Mouse (Mus musculus): ENCODE results near the gene Cyp4a32. TPM values are rescaled to one million over a fixed set of nuclear protein-coding genes. Genes with fewer than 3 reads are reported as not detected.
"Not testable (repeated sequence)": the region's sequence is repeated elsewhere in the genome, so short reads cannot be mapped to it uniquely, and the experiment has no call there.

The Cyp4a32 gene
- not detected for total RNA-seq (2021)

GRCm38 (mm10) chr4:115600611-115601010 is at the start of gene Cyp4a32:
Gene Cyp4a32, plus strand, starts transcription at chr4:115600969.
- DNase-seq; intact Hi-C loops (cut with DNase I): not testable (repeated sequence)

- no peak for DNase-seq
- intact Hi-C loops (cut with DNase I): no loop called here
Measured at GRCm38 (mm10) chr4:115552726-115553125, 48.0 kb upstream of the Cyp4a32 start.

DNA sequence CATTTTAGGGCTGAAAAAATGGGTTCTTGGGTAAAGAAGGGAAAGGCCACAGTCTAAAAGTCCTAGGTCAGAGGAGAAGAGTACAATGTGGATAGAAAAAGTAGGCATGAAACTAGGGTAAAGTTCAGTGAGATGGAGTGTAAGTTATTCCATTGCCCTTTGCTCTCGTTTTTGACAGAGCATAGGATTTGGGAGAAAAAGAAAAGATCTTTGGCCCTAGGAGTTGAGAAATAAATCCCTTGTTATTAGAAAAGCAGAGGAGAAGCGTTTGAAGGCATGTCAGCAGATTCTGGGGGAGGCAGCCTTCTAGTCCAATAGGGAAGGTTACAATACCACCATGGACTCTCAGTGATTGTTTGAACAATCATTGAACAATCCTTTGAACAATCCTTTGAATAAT is 45.3 kb upstream of the Cyp4a32 start:
- intact Hi-C loops (cut with DNase I): no loop called here
- DNase-seq: no peak

DNA sequence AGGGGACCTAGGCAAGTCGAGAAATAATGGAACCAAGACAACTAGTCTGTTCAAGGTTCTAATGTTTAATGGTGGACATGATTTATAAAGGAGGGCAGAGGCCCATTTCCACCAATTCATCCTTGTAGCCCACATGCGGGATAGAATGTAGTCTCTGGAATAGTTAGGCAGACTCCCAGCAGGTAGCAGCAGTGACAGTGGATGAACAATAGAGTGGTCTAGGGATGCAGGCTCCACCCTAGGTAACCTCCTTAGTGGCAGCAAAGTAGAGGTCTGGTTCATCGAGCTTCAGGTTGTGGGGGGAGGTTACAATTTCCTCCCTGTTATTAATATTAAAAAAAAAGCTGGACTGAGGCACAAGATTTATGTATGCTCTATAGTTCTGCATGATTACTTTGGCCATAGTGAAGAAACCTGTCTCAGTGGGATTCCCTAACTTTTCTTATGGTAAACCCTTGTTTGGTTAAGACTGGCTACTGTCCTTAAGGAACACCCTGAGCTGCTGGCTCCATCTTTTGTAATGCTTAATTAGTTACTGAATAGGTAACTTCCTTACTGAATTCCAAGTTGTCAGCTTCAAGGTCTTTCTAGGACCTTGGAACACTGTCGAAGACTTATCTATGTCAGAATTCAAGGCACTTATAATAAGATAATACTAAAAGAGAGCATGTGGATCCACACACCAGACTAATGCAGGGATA is 42.8 kb upstream of the Cyp4a32 start:
- no peak for DNase-seq
- intact Hi-C loops (cut with DNase I): no loop called here

- intact Hi-C loops (cut with DNase I); DNase-seq: not testable (repeated sequence)
Measured at GRCm38 (mm10) chr4:115561236-115561635, 39.5 kb upstream of the Cyp4a32 start.

DNA sequence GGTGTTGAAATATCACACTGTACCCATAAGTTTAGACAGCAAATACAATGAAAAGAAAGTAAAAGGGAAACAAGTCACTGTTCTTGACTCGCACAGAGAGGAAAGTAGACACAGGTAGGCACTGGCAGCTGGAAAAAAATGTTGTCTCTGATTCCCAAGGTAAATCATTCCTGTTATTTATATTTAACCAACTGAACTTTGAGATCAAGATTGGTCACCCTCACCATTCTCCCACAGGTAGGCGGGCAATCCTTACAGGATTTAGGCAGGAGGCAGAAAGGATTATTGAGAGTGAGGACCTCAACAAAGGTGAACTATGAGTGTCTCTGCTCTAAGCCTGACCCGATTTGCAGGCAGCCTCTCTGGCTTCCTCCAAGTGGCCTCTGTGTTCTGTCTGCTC is 37.4 kb upstream of the Cyp4a32 start, which contains the start of gene Cyp4a31:
Cyp4a31 (plus strand) TSS at position 249 of the 400 bp plus-strand sequence.
- no peak for DNase-seq
- intact Hi-C loops (cut with DNase I): no loop called here

DNA sequence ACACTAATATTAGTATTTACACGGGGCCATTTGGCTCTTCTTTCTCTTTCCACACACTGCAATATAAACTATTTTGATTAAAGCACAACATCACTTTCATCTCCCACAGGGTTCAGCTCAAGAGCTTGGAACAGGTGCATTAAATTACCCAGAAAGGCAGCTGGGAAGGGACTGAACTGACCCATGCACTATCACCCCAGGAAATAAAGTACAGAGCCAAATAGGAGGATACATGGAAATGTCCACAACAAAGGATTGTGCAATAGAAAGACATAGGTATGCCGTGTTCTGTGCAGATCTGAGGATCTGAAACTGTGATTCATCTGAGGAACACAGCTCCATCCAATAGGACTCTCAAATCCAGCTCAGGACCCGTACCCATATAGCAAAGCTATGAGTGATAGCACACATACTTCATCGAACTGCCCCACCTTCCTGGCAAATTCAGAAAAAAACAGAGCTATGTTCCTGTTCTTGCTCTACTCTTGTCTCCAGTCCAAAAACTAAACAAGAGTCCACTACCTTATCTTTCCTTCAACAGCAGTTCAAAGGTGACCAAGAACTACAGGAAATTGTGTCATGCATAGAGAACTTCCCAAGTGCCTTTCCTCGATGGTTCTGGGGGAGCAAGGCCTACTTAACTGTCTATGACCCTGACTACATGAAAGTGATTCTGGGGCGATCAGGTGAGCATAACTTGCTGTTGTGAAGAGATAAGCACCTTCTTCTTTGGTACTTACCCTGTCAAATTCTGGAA is 36.1 kb upstream of the Cyp4a32 start:
- intact Hi-C loops (cut with DNase I); DNase-seq: not testable (repeated sequence)

GRCm38 (mm10) chr4:115575255-115575654 is 25.5 kb upstream of the Cyp4a32 start:
- intact Hi-C loops (cut with DNase I): no loop called here
- no peak for DNase-seq

GRCm38 (mm10) chr4:115575776-115576175 is 25.0 kb upstream of the Cyp4a32 start:
- DNase-seq: no peak
- intact Hi-C loops (cut with DNase I): no loop called here

- intact Hi-C loops (cut with DNase I): no loop called here
- no peak for DNase-seq
Measured at GRCm38 (mm10) chr4:115583036-115583435, 17.7 kb upstream of the Cyp4a32 start.

DNA sequence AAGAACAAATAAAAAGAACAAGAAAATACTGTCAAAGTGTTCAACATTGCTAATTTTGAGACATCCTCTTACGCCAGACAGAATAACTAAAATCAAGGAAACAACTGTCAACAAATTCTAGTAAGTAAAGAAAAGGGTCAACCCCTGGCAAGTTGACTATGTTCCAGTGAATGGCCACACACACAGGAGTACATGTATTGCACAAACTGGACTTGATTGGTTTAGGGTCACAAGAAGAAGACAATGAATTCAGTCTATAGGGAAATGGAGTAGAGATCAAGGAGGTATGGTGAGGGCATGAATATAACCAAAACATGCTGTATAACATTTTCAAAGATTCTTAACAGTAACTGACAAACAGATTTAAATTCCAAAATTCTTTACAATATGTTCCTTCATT is 4.4 kb upstream of the Cyp4a32 start:
- intact Hi-C loops (cut with DNase I): no loop called here
- no peak for DNase-seq

DNA sequence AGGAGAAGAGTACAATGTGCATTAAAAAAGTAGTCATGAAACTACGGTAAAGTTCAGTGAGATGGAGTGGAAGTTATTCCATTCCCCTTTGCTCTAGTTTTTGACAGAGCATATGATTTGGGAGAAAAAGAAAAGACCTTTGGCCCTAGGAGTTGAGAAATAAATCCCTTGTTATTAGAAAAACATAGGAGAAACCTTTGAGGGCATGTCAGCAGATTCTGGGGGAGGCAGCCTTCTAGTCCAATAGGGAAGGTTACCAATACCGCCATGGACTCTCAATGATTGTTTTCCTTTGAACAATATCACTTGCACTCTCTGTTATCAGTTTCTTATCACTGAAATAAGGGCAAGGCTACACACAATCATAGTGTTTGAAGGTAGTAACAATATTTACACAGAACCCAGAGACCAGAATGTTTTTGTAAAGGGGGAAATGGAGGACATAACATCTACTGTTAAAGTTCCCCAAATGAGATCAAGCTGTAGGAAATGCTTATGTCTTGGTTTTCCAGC is 3.9 kb upstream of the Cyp4a32 start:
- DNase-seq: no peak
- intact Hi-C loops (cut with DNase I): no loop called here

GRCm38 (mm10) chr4:115614005-115614404 is 13.2 kb downstream of the Cyp4a32 start:
- intact Hi-C loops (cut with DNase I): no loop called here
- DNase-seq: no peak

- DNase-seq; intact Hi-C loops (cut with DNase I): not testable (repeated sequence)
Measured at GRCm38 (mm10) chr4:115625560-115625959, 24.8 kb downstream of the Cyp4a32 start.

- intact Hi-C loops (cut with DNase I): no loop called here
- peak; percentile 20 to 33 for DNase-seq
Measured at GRCm38 (mm10) chr4:115642967-115643754, 42.4 kb downstream of the Cyp4a32 start.

- DNase-seq: peak; percentile 43 to 55
Measured at GRCm38 (mm10) chr4:115645371-115645770, 44.6 kb downstream of the Cyp4a32 start.

GRCm38 (mm10) chr4:115647580-115647979 is 46.8 kb downstream of the Cyp4a32 start, which contains the start of gene Cyp4b1:
Gene Cyp4b1, minus strand, starts transcription at chr4:115647723.
- intact Hi-C loops (cut with DNase I): loop anchor here (2.0 to 5.0 kb wide), 2 partner anchors 61 to 170 kb away; no protein-coding TSS in a partner anchor
- peak; percentile 73 to 79 for DNase-seq

More at GRCm38 (mm10) chr4:115645371-115645770, 44.6 kb downstream of the Cyp4a32 start:
- intact Hi-C loops (cut with DNase I): loop anchor here (5.0 kb wide), 1 partner anchor 168 kb away; no protein-coding TSS in a partner anchor

DNA sequence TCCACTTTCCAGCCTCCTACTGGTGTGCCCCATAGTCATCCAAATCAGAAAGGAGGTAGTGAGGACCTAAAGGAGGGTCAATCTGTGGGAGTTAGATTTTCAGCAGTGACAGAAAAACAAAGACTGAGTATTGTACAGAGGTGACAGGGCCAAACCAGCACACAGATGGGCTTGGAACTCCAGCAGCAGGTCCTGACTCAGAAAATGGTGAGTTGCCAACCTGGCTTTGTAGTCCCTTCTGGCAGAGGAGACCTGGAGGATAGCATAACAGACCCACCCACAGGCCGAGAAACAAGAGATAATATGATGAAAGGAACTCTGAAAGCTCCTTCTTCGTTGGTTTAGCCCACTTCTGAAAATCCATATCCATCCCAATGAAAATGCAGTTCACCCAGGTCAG is 48.0 kb downstream of the Cyp4a32 start:
- peak; percentile 32 to 37 for DNase-seq
- intact Hi-C loops (cut with DNase I): loop anchor here (5.0 kb wide), 1 partner anchor 171 kb away; no protein-coding TSS in a partner anchor

DNA sequence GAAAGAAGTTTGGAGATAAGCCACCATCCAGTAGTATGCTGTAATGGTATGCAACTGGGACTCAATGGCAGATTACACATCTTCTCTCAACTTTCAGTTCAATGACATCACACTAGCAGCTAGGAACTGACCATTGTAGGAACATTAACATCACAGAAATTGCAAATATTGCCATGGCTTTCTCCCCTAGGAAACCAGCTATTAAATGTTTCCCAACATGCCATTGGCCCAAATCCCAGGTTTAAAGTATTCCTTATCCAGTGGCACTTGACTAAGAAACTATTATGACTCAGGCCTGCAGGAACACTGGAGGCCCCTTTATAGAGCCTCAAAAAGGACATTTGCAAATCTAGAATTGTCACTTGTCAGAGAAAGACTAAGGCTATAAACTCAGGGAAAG is 48.6 kb downstream of the Cyp4a32 start:
- no peak for DNase-seq
- intact Hi-C loops (cut with DNase I): loop anchor here (5.0 kb wide), 1 partner anchor 172 kb away; no protein-coding TSS in a partner anchor

DNA sequence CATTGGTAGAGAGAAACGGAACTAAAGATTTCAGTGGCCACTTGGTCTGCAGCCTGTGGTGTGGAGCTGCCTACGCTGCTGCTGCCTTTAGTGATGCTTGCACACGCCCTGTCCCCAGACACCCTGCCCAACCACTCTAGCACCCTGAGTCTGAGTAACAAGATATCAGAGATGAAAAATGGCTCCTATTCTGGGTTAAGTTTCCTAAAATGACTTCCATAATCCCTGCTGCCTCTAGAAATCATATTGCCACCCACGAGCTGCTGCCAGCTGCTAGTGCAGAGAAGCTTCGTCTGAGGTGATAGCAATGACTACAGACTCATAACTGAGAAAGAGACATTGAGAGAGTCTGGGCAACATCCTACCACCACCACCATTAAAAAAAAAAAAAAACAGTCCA is 50.1 kb downstream of the Cyp4a32 start:
- intact Hi-C loops (cut with DNase I): no loop called here
- no peak for DNase-seq
